Mouse (Mus musculus): ENCODE results near the gene Enah.

The Enah gene

GRCm38 (mm10) chr1:182019926-182020801 lies at the start of gene Enah:
Gene Enah, minus strand, starts transcription at chr1:182019990.
- peak; percentile 45 for DNase-seq (ENCODE audit: low spot score)

DNA sequence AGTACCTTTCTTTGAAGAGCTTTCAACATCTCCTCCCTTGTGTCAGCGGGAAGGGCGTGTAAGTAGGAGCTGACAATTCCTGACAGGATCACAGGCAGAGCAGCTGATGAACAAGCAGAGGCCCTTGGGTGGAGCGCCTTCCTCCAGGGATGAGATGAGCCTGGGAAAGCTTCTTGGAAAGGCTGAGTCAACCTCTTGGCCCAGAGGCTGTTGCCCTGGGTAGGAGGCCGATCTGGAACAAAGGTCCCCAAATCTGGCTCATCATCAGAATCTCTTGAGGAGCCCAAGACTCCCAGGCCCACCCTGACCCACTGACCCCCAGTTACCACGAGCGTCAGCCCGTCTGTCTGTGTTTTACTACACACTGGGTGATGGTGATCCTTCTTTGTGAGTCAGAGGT lies 48.3 kb upstream of the Enah start:
- DNase-seq (ENCODE audit: low spot score), result no peak

- DNase-seq (ENCODE audit: low spot score), result no peak
Observed at GRCm38 (mm10) chr1:182066527-182067465, 47.0 kb upstream of the Enah start.

GRCm38 (mm10) chr1:182063716-182064115 lies 43.9 kb upstream of the Enah start:
- no peak for DNase-seq (ENCODE audit: low spot score)

DNA sequence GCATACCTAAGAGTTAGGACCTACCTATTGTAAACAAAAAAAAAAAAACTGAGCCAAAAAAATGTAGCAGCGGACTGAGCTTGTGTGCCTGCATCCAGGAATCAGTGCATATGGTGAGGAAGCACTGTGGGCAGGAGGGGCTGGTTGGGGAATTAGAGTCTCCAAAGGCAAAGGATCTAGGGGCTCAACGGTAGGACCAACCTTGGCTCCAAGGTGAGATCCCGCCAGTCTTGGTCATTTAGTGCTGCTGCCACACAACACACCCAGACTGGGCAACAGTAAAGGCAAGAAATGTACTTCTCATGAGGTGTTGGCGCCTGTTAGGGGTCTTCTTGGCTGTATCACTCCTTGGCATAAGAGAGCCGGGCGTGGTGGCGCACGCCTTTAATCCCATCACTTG lies 43.0 kb upstream of the Enah start:
- DNase-seq (ENCODE audit: low spot score), result no peak

- no peak for DNase-seq (ENCODE audit: low spot score)
Observed at GRCm38 (mm10) chr1:182061203-182061602, 41.4 kb upstream of the Enah start.

GRCm38 (mm10) chr1:182059806-182060205 lies 40.0 kb upstream of the Enah start:
- DNase-seq (ENCODE audit: low spot score), result no peak

DNA sequence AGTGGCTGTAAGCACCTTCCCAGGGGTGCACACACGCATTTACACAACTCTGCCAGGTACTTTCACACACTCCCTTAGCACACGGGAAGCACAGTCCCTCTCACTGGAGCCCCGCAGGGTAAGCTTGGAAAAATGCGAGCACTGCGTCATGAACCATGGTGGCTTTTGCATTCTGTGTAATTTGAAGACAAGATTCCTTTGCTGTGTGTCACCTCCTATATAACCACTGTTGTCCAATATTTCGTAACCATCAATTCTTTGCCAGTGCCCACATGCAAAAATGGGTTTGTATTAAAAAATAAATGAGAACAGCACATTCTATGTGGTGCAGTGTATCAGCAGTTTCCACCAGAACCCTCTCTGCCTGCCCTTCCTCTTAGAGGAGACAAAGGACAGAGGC lies 38.2 kb upstream of the Enah start:
- no peak for DNase-seq (ENCODE audit: low spot score)

DNA sequence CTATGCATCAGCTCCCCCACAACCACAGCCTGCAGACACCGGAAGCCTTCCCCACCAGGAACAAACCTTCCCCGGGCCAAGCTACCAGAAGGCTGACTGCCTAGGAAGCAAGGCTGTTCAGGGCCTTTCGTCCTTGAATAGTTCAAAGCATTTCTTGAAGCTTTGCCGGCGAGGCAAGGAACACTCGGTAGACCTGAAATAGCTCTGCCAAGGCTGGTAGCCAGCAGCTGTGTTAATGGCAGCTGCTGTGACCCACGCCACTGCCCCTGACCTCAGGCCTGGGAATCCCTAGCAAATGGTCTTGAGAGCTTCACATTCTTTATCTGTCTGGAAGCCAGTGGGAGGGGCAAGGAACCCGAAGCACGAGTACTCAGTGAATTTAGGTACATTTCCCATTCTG lies 35.3 kb upstream of the Enah start:
- no peak for DNase-seq (ENCODE audit: low spot score)

GRCm38 (mm10) chr1:182054651-182055050 lies 34.9 kb upstream of the Enah start:
- DNase-seq (ENCODE audit: low spot score), result no peak

DNA sequence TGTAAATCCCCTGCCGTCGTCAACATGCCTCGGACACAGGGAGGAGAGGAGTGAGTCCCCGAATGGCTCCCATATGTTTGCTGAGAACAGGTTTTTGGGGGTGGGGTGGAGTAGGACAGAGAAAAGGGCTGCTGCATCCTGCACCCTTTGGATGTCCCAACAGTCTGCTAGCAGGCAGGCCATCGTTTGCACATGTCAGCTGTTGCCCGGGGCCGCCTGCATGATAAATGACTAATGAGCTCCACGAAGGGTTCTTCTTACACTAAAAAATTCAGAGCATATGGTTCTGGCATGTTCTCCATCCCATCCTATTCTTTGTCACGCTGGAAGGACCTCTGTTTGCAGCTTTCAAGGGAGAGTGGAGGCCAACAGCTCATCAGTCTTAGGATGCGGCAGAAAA lies 33.2 kb upstream of the Enah start:
- no peak for DNase-seq (ENCODE audit: low spot score)

DNA sequence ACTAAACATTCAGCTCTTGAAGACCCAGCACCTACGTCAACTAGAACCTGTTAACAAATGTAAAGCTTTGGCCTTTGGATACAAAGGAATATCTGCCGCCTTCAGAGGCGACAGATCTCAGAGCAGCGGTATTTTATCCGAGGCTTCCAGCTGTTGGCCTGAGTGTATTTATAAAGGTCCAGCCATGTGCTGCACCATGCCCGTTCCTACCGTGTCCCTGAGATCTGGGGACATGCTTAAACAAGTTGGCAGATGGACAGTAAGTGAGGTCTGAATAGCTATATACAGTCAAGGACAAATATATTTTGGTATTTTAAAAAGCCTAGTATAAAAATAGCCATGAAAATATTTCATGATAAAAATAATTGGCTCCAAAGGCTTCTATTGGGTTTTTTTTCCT lies 32.6 kb upstream of the Enah start:
- no peak for DNase-seq (ENCODE audit: low spot score)

DNA sequence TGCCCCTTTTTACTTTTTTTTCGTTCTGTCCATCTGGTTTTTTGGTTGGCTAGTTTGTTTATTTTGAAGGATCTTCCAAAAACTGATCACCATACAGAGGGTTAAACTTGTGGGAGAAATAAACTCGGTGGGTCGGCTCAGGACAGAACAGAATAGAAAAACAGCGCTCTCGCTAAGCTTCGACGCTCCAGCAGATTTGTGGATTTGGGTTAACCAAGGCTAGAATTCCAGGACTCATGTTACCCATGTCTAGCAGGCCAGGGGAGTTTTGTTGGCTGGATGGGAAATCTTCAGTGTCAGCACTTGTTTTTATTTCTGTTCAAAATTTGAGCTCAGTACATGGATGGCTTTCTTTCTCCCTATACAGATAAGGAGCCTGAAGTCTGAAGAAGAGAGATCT lies 30.0 kb upstream of the Enah start:
- no peak for DNase-seq (ENCODE audit: low spot score)

DNA sequence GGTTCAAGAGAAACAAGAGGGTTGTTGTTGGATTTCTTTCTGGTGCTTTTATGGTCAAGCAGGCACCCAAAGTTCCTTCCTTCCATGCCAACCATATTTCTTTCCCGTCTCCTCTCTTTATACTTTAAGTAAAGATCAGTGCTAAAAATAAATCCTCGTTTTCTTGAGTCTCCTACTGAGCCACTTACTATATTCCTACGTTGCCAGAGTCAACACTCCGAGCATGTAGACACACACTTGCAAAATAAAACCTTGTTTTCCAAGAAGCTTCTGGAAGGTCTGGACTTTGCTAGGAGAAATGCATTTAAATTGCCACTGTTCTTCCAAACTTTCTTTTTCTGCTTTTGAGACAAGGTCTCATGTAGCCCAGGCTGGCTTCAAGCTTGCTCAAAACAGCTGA lies 28.3 kb upstream of the Enah start:
- DNase-seq (ENCODE audit: low spot score), result no peak

- DNase-seq (ENCODE audit: low spot score), result no peak
Observed at GRCm38 (mm10) chr1:182047016-182047690, 27.4 kb upstream of the Enah start.

GRCm38 (mm10) chr1:182045208-182045607 lies 25.4 kb upstream of the Enah start:
- no peak for DNase-seq (ENCODE audit: low spot score)

DNA sequence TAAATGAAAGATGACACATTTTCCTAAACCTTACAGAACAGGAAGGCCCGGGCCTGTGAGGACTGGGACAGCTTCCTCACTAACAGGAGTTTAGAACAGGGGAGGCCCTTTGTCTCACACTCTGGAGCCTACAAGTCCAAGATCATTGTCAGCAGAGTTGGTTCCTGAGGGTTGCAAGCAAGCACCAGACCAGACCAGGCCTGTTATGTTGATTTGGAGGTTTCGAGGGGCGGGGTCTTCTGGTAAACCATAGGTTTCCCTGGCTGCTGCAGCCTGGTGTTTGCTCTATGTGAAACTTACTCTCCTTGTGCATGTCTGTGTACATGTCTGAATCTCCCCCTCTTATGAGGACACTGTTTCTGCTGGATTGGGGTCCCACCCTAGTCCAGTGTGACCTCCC lies 20.7 kb upstream of the Enah start:
- no peak for DNase-seq (ENCODE audit: low spot score)

- no peak for DNase-seq (ENCODE audit: low spot score)
Observed at GRCm38 (mm10) chr1:182031757-182032156, 12.0 kb upstream of the Enah start.

DNA sequence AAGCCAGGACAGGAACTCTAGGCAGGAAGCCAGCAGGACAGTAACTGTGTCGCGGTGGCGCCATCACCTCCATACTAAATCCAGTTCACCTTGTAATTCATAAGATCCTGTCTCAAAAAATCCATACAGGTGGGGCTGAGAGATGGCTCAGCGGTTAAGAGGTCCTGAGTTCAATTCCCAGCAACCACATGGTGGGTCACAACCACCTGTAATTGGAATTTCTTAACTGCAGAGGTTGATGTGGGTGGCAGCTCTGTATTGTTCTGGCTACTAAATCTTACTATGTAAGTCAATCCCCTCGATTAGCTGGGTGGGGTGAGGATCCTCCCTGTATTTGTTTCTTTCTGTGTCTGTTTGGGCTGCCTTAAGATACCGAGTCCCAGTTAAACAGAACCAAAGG lies 11.3 kb upstream of the Enah start:
- DNase-seq (ENCODE audit: low spot score), result no peak

DNA sequence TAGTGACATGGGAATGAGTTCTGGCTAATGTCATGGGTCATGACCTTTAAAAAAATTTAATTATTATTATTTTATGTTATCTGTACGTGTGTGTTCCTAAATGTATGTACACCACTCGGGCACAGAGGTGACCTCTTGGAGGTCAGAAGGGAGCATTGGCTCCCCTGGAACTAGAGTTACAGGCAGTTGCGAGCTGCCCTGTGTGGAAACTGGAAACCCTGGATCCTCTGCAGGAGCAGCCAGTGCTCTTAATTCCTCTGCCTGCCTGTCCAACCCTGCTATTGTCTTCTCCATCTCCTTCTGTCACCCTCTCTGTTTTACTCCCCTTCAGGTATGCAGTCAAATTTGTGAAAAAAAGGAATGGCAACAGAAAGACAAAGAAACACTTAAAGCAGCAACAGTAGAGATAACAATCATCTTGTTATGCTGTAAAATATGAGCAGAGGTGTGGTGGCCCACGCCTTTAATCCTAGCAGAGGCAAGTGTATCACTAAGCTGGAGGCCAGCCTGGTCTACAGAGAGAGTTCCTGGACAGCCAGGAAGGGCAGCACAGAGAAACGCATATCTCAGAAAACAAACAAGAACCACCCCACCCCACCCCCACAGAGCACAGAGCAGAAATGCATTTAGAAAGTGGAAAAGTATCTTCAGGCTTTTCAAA lies 10.3 kb upstream of the Enah start:
- no peak for DNase-seq (ENCODE audit: low spot score)

DNA sequence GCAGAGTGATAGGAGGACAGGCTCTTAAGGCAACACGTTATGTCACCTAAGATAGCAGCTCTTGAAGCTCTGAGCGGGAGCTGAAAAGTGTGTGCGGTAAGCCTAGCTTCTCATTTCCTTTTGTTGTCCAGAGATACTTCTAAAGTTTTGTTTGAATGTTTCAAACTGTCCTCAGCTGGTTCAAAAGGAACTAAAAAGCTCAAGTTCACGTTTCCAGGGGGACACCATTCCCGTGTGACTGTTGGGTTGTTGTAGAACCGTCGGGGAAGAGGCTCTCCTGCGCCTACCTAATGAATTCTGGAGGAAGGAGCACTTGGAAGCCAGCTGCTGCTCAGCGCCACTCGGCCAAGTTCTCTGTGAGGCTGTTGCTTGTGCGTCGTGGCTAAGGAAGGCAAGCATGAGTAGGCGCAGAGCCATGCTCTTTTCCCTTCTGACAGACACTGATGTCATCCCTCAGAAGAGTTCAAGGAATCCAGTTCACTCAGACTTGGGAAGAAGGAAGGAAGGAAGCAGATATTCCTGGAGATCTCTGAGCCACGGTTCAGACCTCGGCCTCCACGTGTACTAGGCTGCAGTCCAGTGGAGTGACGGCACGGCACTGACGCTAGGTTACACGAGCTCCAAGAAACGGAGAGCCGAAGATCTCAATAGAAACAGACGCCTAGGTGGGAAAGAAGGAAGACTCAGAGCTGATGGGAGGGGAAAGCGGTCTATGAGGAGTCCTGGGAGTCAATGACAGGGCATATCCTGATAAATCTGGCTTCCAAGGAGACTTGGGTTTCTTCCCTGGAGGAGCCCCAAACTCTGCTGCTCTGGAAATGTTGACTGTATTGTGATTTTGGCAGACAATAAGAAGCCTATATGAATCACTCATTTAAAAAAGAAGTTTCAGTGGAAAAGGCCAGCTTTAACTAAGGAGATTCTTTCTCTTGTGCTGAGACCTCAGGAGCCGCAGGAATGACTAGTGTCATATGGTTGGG lies 8.7 kb upstream of the Enah start:
- no peak for DNase-seq (ENCODE audit: low spot score)
